Mouse (Mus musculus) CH12.LX (cell line): ENCODE results near the gene Fuk. TPM values are rescaled to one million over a fixed set of nuclear protein-coding genes. Genes with fewer than 3 reads are reported as not detected.
"Not testable (repeated sequence)": the region's sequence is repeated elsewhere in the genome, so short reads cannot be mapped to it uniquely, and the experiment has no call there.

ENCODE experiments used
- DNase-seq: peaks from one replicate; pipeline ENCODE4 v3.0.0-alpha.2; 2013; ENCODE audit errors: extremely low read depth
- H3K27ac ChIP-seq: 2 replicates; pipeline ENCODE4 v1.5.1; 2012; ENCODE audit warnings: low read depth, mild to moderate bottlenecking, control low read depth, moderate library complexity; ENCODE audit not compliant: insufficient read depth
- H3K27me3 ChIP-seq: replicated peaks from 2 replicates; pipeline ENCODE3; 2012; ENCODE audit warnings: inconsistent platforms
- H3K36me3 ChIP-seq, 2 experiments: replicated peaks in 1 of 2; 2 replicates each; pipeline versions ENCODE3 to v1.6.1; 2012; ENCODE audit warnings: inconsistent platforms in 1 of 2, low read length in 1 of 2, mild to moderate bottlenecking in 1 of 2, mixed read lengths in 1 of 2, moderate library complexity in 1 of 2; ENCODE audit not compliant: control insufficient read depth in 1 of 2, insufficient read depth in 1 of 2
- H3K4me1 ChIP-seq, 2 experiments: 2 replicates each; pipeline ENCODE4 v1.6.1; 2012; ENCODE audit warnings: inconsistent platforms in 1 of 2, moderate library complexity in 1 of 2; ENCODE audit not compliant: insufficient read depth in 2 of 2, control insufficient read depth in 1 of 2
- H3K4me2 ChIP-seq: 2 replicates; pipeline ENCODE4 v1.6.1; 2012; ENCODE audit warnings: low read depth, mild to moderate bottlenecking, control low read depth; ENCODE audit not compliant: poor library complexity, insufficient read depth, severe bottlenecking
- H3K4me3 ChIP-seq, 3 experiments: fragments of 150-350 bp in 1 of 3; sonication (generic) in 1 of 3; replicated peaks in 1 of 3; 2 replicates each; pipeline versions ENCODE3 to v1.5.1; 2011 to 2012; ENCODE audit warnings: low read depth in 2 of 3, low read length in 2 of 3, mild to moderate bottlenecking in 2 of 3, moderate library complexity in 2 of 3, control low read depth in 1 of 3, improper control_type of control experiment in 1 of 3, inconsistent platforms in 1 of 3, mixed read lengths in 1 of 3; ENCODE audit not compliant: poor library complexity in 1 of 3
- H3K79me2 ChIP-seq: replicated peaks from 2 replicates; pipeline ENCODE4 v1.6.1; 2012; ENCODE audit warnings: mild to moderate bottlenecking, moderate library complexity; ENCODE audit not compliant: control insufficient read depth, poor library complexity, insufficient read depth, severe bottlenecking; ENCODE audit errors: extremely low read depth
- H3K9ac ChIP-seq: 2 replicates; pipeline ENCODE4 v1.6.1; 2012; ENCODE audit warnings: low read depth, mild to moderate bottlenecking, control low read depth, moderate library complexity; ENCODE audit not compliant: insufficient read depth
- H3K9me3 ChIP-seq: replicated peaks from 2 replicates; pipeline ENCODE3; 2012; ENCODE audit warnings: low read length, inconsistent platforms, mixed read lengths
- BHLHE40 ChIP-seq: IDR thresholded peaks from 2 replicates; pipeline ENCODE4 v1.6.1; 2011; ENCODE audit warnings: mild to moderate bottlenecking, low read depth, low read length, improper control_type of control experiment
- CHD2 ChIP-seq: IDR thresholded peaks from 2 replicates; pipeline ENCODE4 v1.6.1; 2011; ENCODE audit warnings: low read length, improper control_type of control experiment
- E2F4 ChIP-seq: IDR thresholded peaks from 2 replicates; pipeline ENCODE4 v1.6.1; 2011; ENCODE audit warnings: low read depth, low read length, improper control_type of control experiment; ENCODE audit not compliant: insufficient replicate concordance
- EP300 ChIP-seq: IDR thresholded peaks from 2 replicates; pipeline ENCODE4 v1.6.1; 2011; ENCODE audit warnings: low read length, improper control_type of control experiment
- ETS1 ChIP-seq: conservative IDR thresholded peaks from 2 replicates; pipeline ENCODE4 v1.6.1; 2012; ENCODE audit warnings: low read depth, mild to moderate bottlenecking, inconsistent platforms, low read length, improper control_type of control experiment, moderate library complexity
- HCFC1 ChIP-seq: IDR thresholded peaks from 2 replicates; pipeline ENCODE4 v1.6.1; 2012; ENCODE audit warnings: low read depth, mild to moderate bottlenecking, inconsistent platforms, low read length, improper control_type of control experiment
- IRF4 ChIP-seq: IDR thresholded peaks from 2 replicates; pipeline ENCODE4 v1.6.1; 2014; ENCODE audit warnings: low read depth, mild to moderate bottlenecking, inconsistent platforms, low read length, improper control_type of control experiment
- KAT2A ChIP-seq: IDR thresholded peaks from 2 replicates; pipeline ENCODE4 v1.6.1; 2012; ENCODE audit warnings: low read length, improper control_type of control experiment, inconsistent platforms; ENCODE audit not compliant: insufficient replicate concordance
- MAFK ChIP-seq: IDR thresholded peaks from 2 replicates; pipeline ENCODE4 v1.6.1; 2011; ENCODE audit warnings: low read length, improper control_type of control experiment; ENCODE audit not compliant: insufficient replicate concordance
- MAX ChIP-seq: IDR thresholded peaks from 2 replicates; pipeline ENCODE4 v1.6.1; 2011; ENCODE audit warnings: low read length, improper control_type of control experiment
- MAZ ChIP-seq: IDR thresholded peaks from 2 replicates; pipeline ENCODE4 v1.6.1; 2012; ENCODE audit warnings: low read depth, mild to moderate bottlenecking, inconsistent platforms, low read length, improper control_type of control experiment, moderate library complexity
- MEF2A ChIP-seq: IDR thresholded peaks from 2 replicates; pipeline ENCODE4 v1.6.1; 2014; ENCODE audit warnings: low read depth, mild to moderate bottlenecking, inconsistent platforms, low read length, improper control_type of control experiment, borderline replicate concordance
- MYC ChIP-seq: IDR thresholded peaks from 2 replicates; pipeline ENCODE4 v1.6.1; 2011; ENCODE audit warnings: low read depth, mild to moderate bottlenecking, improper control_type of control experiment, low read length
- POLR2A ChIP-seq: IDR thresholded peaks from 2 replicates; pipeline ENCODE4 v1.6.1; 2011; ENCODE audit warnings: low read depth, mild to moderate bottlenecking, improper control_type of control experiment, low read length
- SIN3A ChIP-seq: IDR thresholded peaks from 2 replicates; pipeline ENCODE4 v1.6.1; 2012; ENCODE audit warnings: low read length, improper control_type of control experiment, inconsistent platforms
- SMC3 ChIP-seq: IDR thresholded peaks from 2 replicates; pipeline ENCODE4 v1.6.1; 2011; ENCODE audit warnings: low read depth, low read length, improper control_type of control experiment
- TBP ChIP-seq: conservative IDR thresholded peaks from 2 replicates; pipeline ENCODE4 v1.6.1; 2011; ENCODE audit warnings: low read depth, low read length, improper control_type of control experiment
- USF2 ChIP-seq: conservative IDR thresholded peaks from 2 replicates; pipeline ENCODE4 v1.6.1; 2011; ENCODE audit warnings: low read depth, low read length, improper control_type of control experiment
- ZC3H11A ChIP-seq: IDR thresholded peaks from 2 replicates; pipeline ENCODE4 v1.6.1; 2012; ENCODE audit warnings: low read depth, mild to moderate bottlenecking, inconsistent platforms, low read length, improper control_type of control experiment
- ZMIZ1 ChIP-seq: IDR thresholded peaks from 2 replicates; pipeline ENCODE4 v1.6.1; 2012; ENCODE audit warnings: low read depth, mild to moderate bottlenecking, inconsistent platforms, low read length, improper control_type of control experiment
- ZNF384 ChIP-seq: IDR thresholded peaks from 2 replicates; pipeline ENCODE4 v1.6.1; 2012; ENCODE audit warnings: low read depth, low read length, improper control_type of control experiment, inconsistent platforms
- dilution Hi-C: fragments of 300-500 bp; cut with MboI; formaldehyde crosslinking; loops from 2 replicates; pipeline ENCODE4 v1.14.3; 2020; ENCODE audit warnings: low sequenced_read_pairs; ENCODE audit not compliant: extremely low pct_unique_long_range_greater_than_20kb, extremely low pct_ligation_motif_present
- in situ Hi-C: fragments of 300-500 bp; cut with MboI; formaldehyde crosslinking; loops from 3 replicates; pipeline ENCODE4 v1.14.3; 2019; ENCODE audit warnings: low sequenced_read_pairs, low pct_ligation_motif_present, low pct_unique_long_range_greater_than_20kb, mixed read lengths
- polyA plus RNA-seq: library from polyadenylated mRNA; unstranded; fragments of >175 nt; gene quantifications from 2 replicates; pipeline ENCODE4 v1.2.1, GENCODE M21; 2012; ENCODE audit warnings: low read depth; ENCODE audit not compliant: insufficient read length
- total RNA-seq, 2 experiments: library from RNA; depleted of rRNA; stranded (reverse); fragments of 300-350 nt in 1 of 2; fragments of >200 nt in 1 of 2; gene quantifications; 2 replicates each; pipeline ENCODE4 v1.2.3; 2012 to 2014

Gene Fuk
- total and polyA plus RNA-seq, 3 experiments: 6.4 to 14.4 (median 6.8) TPM

- no peak overlapping the region for H3K27ac ChIP-seq
- H3K9ac ChIP-seq: no peak overlapping the region
- H3K4me3 ChIP-seq: no peak overlapping the region
- peaks cover 84 to 93% of the 10 kb centered on the region in 2 experiments for H3K36me3 ChIP-seq
- H3K4me2 ChIP-seq: no peak overlapping the region
- no peaks in the 10 kb centered on the region for H3K4me1 ChIP-seq
- H3K27me3 ChIP-seq: no peaks in the 10 kb centered on the region
- dilution Hi-C loops (no loop called here), in situ Hi-C loops (no loop called here)
- no peak for TF ChIP-seq MEF2A
- TF ChIP-seq IRF4: no peak
- TF ChIP-seq SIN3A: no peak
- TF ChIP-seq ZMIZ1: no peak
- TF ChIP-seq E2F4: no peak
- no peak for TF ChIP-seq BHLHE40
- no peaks in the 10 kb centered on the region for H3K9me3 ChIP-seq
- H3K79me2 ChIP-seq: no peaks in the 10 kb centered on the region; the same call in 1 of the 2 replicates
- DNase-seq: no peak
Measured at GRCm38 (mm10) chr8:110870501-110870900, 31.8 kb downstream of the Fuk start.

- H3K9ac ChIP-seq, H3K4me3 ChIP-seq, H3K4me2 ChIP-seq, dilution Hi-C loops: not testable (repeated sequence)
- H3K36me3 ChIP-seq: peaks cover 52 to 79% of the 10 kb centered on the region in 2 experiments
- TF ChIP-seq ZNF384: peak; percentile 82
- TF ChIP-seq, all 38 proteins: peak for 1; not testable (repeated sequence) for 37
- H3K4me1 ChIP-seq: peaks cover 9 to 33% of the 10 kb centered on the region in 2 experiments
- H3K27me3 ChIP-seq, H3K79me2 ChIP-seq, DNase-seq, H3K9me3 ChIP-seq, in situ Hi-C loops: not testable (repeated sequence)
- peak overlapping the region; percentile 27 for H3K27ac ChIP-seq
Measured at GRCm38 (mm10) chr8:110861347-110862025, 40.8 kb downstream of the Fuk start.

- DNase-seq: peak; percentile 76
- H3K4me2 ChIP-seq: peak overlapping the region; percentile 93
- H3K4me3 ChIP-seq: peak overlapping the region in 2 of 3 experiments; percentile 35 to 39
- no peaks in the 10 kb centered on the region for H3K9me3 ChIP-seq
- in situ Hi-C loops (no loop called here), dilution Hi-C loops (no loop called here)
- no peaks in the 10 kb centered on the region; the same call in 1 of the 2 replicates for H3K79me2 ChIP-seq
- no peaks in the 10 kb centered on the region for H3K27me3 ChIP-seq
- peaks cover 53 to 78% of the 10 kb centered on the region in 2 experiments for H3K36me3 ChIP-seq
- H3K27ac ChIP-seq: peak overlapping the region; percentile 64
- H3K4me1 ChIP-seq: peaks cover 9 to 33% of the 10 kb centered on the region in 2 experiments
- peak overlapping the region; percentile 85 for H3K9ac ChIP-seq
- TF ChIP-seq KAT2A (no peak), MAFK (0 out of 2 replicates have a peak, but pooled peaks have one; percentile 38), EP300 (peak; percentile 81), CHD2 (0 out of 2 replicates have a peak, but pooled peaks have one; percentile 14), IRF4 (peak; percentile 86; the same call in 1 of the 2 replicates), SMC3 (peak; percentile 69), MAZ (0 out of 2 replicates have a peak, but pooled peaks have one; percentile 16), E2F4 (0 out of 2 replicates have a peak, but pooled peaks have one; percentile 13), ZNF384 (peak; percentile 72), MAX (peak; percentile 75), POLR2A (no peak; the same call in 1 of the 2 replicates), MYC (peak; percentile 96; the same call in 1 of the 2 replicates), ETS1 (peak; percentile 59; the same call in 1 of the 2 replicates), TBP (peak; percentile 52; the same call in 1 of the 2 replicates), HCFC1 (peak; percentile 17; the same call in 1 of the 2 replicates), ZC3H11A (peak; percentile 24; the same call in 1 of the 2 replicates), USF2 (no peak; the same call in 1 of the 2 replicates)
Measured at GRCm38 (mm10) chr8:110859651-110860501, 42.4 kb downstream of the Fuk start.
